Mouse (Mus musculus) embryonic facial prominence, embryonic 11.5 days (tissue): Measurements from ENCODE around the gene Gtf2i. TPM values are rescaled to one million over a fixed set of nuclear protein-coding genes. Genes with fewer than 3 reads are reported as not detected.

Experiments
- ATAC-seq: fragments of 200-750 bp; cut with Nextera tagmentation; replicated peaks from 2 replicates; pipeline ENCODE4 v1.8.0; 2017; ENCODE audit warnings: low read depth; ENCODE audit not compliant: insufficient number of reproducible peaks, low FRiP score, low TSS enrichment
- DNase-seq: peaks from one replicate; pipeline ENCODE4 v3.0.0-alpha.2; 2015; ENCODE audit warnings: low spot score
- H3K27ac ChIP-seq: fragments of 300-500 bp; sonication (generic); replicated peaks from 2 replicates; pipeline ENCODE4 v1.5.1; 2014; ENCODE audit warnings: mild to moderate bottlenecking, low read depth, low read length, control low read depth
- H3K27me3 ChIP-seq: fragments of 300-500 bp; sonication (generic); 2 replicates; pipeline ENCODE4 v1.6.1; 2014; ENCODE audit warnings: mild to moderate bottlenecking, low read length, moderate library complexity, mixed read lengths; ENCODE audit not compliant: control insufficient read depth, insufficient read depth
- H3K36me3 ChIP-seq: fragments of 300-500 bp; sonication (generic); replicated peaks from 2 replicates; pipeline ENCODE4 v1.6.1; 2014; ENCODE audit warnings: low read depth, mild to moderate bottlenecking, low read length, moderate library complexity, mixed read lengths; ENCODE audit not compliant: control insufficient read depth, insufficient read depth
- H3K4me1 ChIP-seq: fragments of 300-500 bp; sonication (generic); 2 replicates; pipeline ENCODE4 v1.6.1; 2014; ENCODE audit warnings: low read length, mixed read lengths; ENCODE audit not compliant: control insufficient read depth, insufficient read depth
- H3K4me2 ChIP-seq: fragments of 300-500 bp; sonication (generic); 2 replicates; pipeline ENCODE4 v1.6.1; 2014; ENCODE audit warnings: low read depth, mild to moderate bottlenecking, control low read depth, low read length, moderate library complexity
- H3K4me3 ChIP-seq: fragments of 300-500 bp; sonication (generic); 2 replicates; pipeline ENCODE4 v1.5.1; 2014; ENCODE audit warnings: low read depth, low read length, control low read depth
- H3K9ac ChIP-seq: fragments of 300-500 bp; sonication (generic); replicated peaks from 2 replicates; pipeline ENCODE4 v1.6.1; 2014; ENCODE audit warnings: mild to moderate bottlenecking, control low read depth, low read length
- H3K9me3 ChIP-seq: fragments of 300-500 bp; sonication (generic); replicated peaks from 2 replicates; pipeline ENCODE4 v1.6.1; 2016; ENCODE audit warnings: mild to moderate bottlenecking, low read length, inconsistent platforms, mixed read lengths; ENCODE audit not compliant: control insufficient read depth
- WGBS: fragments of 180-500 bp; shearing (Covaris S2); extraction: QIAGEN DNeasy Blood & Tissue Kit; methylation state at CpG from one replicate; pipeline ENCODE4 v1.1.7; 2014; 5-methylcytosine and 5-hydroxymethylcytosine counted together
- polyA plus RNA-seq: library from polyadenylated mRNA; unstranded; fragments of >200 nt; fragmentation: Nextera tagmentation; extraction: Ambion mirVana; gene quantifications from 2 replicates; pipeline ENCODE4 v1.2.1, GENCODE M21; 2014

Gene Gtf2i
- polyA plus RNA-seq, 1 experiment from 2014 or later: 193 TPM

DNA sequence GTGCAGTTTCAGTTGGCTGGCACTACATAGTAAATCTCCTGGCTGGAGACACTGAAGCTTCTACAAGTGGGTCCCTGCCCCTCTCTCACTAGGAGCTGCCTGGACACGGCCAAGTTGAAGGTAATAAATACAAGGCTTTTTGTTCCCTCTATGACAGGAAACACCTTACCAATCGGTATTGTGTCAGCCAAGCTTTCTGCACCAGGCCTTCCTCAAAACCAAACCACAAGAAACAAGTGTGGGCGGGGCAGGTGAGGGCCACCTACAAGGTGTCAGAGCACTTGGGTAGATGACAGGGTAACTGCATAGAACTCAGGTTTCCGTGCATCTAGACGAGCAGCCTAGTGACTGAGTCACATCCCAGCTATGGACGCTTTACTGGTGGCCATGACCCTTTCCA, 77.8 kb downstream of the Gtf2i start:
- 92% methylated on average over 6 of the region's 6 CpGs for WGBS
- Histone ChIP-seq H3K4me2 (no peak overlapping the region), H3K4me3 (no peak overlapping the region), H3K36me3 (peaks cover 42% of the 10 kb centered on the region), H3K27me3 (no peaks in the 10 kb centered on the region), H3K9me3 (no peaks in the 10 kb centered on the region), H3K4me1 (no peaks in the 10 kb centered on the region; the same call in 1 of the 2 replicates), H3K9ac (no peak overlapping the region), H3K27ac (no peak overlapping the region)
- ATAC-seq: no peak
- DNase-seq: no peak

DNA sequence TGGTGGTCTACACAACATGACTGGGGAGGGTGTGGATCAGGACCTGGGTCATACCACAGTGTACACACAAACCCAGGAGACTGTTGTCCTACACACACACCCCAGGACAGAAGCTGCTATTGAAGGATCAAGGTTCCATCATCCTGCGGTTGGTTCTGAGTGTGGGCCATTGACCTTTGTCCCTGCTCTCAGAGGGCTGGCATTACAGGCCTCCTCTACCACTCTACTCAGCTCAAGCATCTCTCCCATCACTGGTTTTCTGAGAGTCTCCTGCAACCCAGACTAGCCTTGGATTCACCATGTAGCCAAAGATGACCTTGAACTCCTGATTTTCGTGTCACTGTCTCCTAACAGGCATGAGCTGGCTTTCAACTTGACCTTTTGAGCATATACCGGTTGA, 78.3 kb downstream of the Gtf2i start:
- peaks cover 37% of the 10 kb centered on the region for H3K36me3 ChIP-seq
- H3K27ac ChIP-seq: no peak overlapping the region

DNA sequence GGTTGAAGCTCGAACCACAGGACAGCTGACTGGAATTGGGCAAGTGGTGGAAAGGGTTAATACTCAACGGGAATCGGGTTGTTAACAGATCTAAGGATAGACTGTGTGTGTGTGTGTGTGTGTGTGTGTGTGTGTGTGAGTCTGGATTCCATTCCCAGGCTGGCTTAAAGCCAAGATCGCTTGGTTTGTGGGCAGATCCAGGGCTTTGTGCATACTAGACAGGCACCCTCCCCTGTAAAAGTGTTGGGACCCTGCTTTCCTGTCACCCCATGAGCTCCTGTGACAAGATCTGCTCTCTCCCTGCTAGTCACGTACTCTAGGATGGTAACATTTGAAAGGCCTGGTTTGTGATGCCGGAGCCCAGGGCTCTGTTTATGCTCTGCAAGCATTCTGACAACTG, 79.4 kb downstream of the Gtf2i start:
- WGBS: 45% methylated on average over 6 of the region's 6 CpGs

More for the DNA sequence above, 78.3 kb downstream of the Gtf2i start:
- Histone ChIP-seq H3K27me3 (no peaks in the 10 kb centered on the region), H3K9me3 (no peaks in the 10 kb centered on the region), H3K4me2 (no peak overlapping the region), H3K9ac (no peak overlapping the region), H3K4me1 (no peaks in the 10 kb centered on the region; the same call in 1 of the 2 replicates), H3K4me3 (no peak overlapping the region)
- DNase-seq: no peak
- no peak for ATAC-seq
- WGBS: 94% methylated on average over 3 of the region's 3 CpGs

GRCm38 (mm10) chr5:134234205-134234604, 80.4 kb downstream of the Gtf2i start:
- Histone ChIP-seq H3K36me3 (peaks cover 24% of the 10 kb centered on the region), H3K9ac (no peak overlapping the region), H3K9me3 (no peaks in the 10 kb centered on the region), H3K4me2 (no peak overlapping the region), H3K27me3 (no peaks in the 10 kb centered on the region), H3K4me1 (no peaks in the 10 kb centered on the region; the same call in 1 of the 2 replicates), H3K4me3 (no peak overlapping the region), H3K27ac (no peak overlapping the region)
- 58% methylated on average over 2 of the region's 2 CpGs for WGBS
- ATAC-seq (no peak), DNase-seq (no peak)

More for the DNA sequence above, 79.4 kb downstream of the Gtf2i start:
- Histone ChIP-seq H3K36me3 (peaks cover 27% of the 10 kb centered on the region), H3K9me3 (no peaks in the 10 kb centered on the region), H3K4me1 (no peaks in the 10 kb centered on the region; the same call in 1 of the 2 replicates), H3K27ac (no peak overlapping the region), H3K9ac (no peak overlapping the region; the same call in 1 of the 2 replicates), H3K4me3 (no peak overlapping the region), H3K27me3 (no peaks in the 10 kb centered on the region), H3K4me2 (no peak overlapping the region)
- ATAC-seq: no peak
- peak; percentile 46 for DNase-seq

- peaks cover 15% of the 10 kb centered on the region for H3K36me3 ChIP-seq
- no peak overlapping the region for H3K9ac ChIP-seq
- no peak for ATAC-seq
Measured at GRCm38 (mm10) chr5:134233244-134233651, 81.3 kb downstream of the Gtf2i start.

DNA sequence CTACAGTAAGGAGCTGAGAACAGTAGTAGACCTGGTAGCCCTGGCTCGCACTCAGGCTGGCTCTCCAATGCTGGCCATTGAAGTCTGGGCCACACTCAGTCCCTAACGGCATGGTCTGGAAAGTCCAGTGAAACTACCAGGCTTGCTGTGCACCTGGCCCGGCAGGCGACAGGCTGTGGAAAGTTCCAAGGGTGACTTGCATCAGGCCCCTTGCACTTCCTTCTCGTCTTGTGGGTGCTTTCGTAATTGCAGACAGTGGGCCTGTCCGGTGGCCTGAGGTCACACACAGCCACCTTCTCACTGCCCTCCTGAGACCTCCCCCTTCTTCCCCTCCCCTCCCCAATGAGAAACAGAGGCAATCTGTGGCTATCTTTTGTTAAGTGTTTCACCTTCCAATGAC, 82.0 kb downstream of the Gtf2i start:
- no peaks in the 10 kb centered on the region for H3K27me3 ChIP-seq
- DNase-seq: no peak
- H3K4me3 ChIP-seq: no peak overlapping the region
- H3K4me1 ChIP-seq: no peaks in the 10 kb centered on the region; the same call in 1 of the 2 replicates
- H3K36me3 ChIP-seq: peaks cover 10% of the 10 kb centered on the region
- H3K9ac ChIP-seq: no peak overlapping the region
- H3K9me3 ChIP-seq: no peaks in the 10 kb centered on the region
- no peak overlapping the region for H3K4me2 ChIP-seq
- WGBS: 48% methylated on average over 7 of the region's 7 CpGs
- H3K27ac ChIP-seq: no peak overlapping the region
- ATAC-seq: no peak

More at GRCm38 (mm10) chr5:134233244-134233651, 81.3 kb downstream of the Gtf2i start:
- Histone ChIP-seq H3K4me1 (no peaks in the 10 kb centered on the region; the same call in 1 of the 2 replicates), H3K27me3 (no peaks in the 10 kb centered on the region), H3K27ac (no peak overlapping the region), H3K4me2 (no peak overlapping the region), H3K4me3 (no peak overlapping the region), H3K9me3 (no peaks in the 10 kb centered on the region)
- no peak for DNase-seq
- 68% methylated on average over 7 of the region's 7 CpGs for WGBS

- H3K9ac ChIP-seq: no peak overlapping the region
- H3K27ac ChIP-seq: no peak overlapping the region
- H3K4me3 ChIP-seq: no peak overlapping the region
- DNase-seq: no peak
- H3K4me2 ChIP-seq: no peak overlapping the region
- ATAC-seq: no peak
- no peaks in the 10 kb centered on the region for H3K9me3 ChIP-seq
- H3K36me3 ChIP-seq: peaks cover 6% of the 10 kb centered on the region
- 78% methylated on average over 6 of the region's 6 CpGs for WGBS
- H3K27me3 ChIP-seq: no peaks in the 10 kb centered on the region
- H3K4me1 ChIP-seq: no peaks in the 10 kb centered on the region; the same call in 1 of the 2 replicates
Measured at GRCm38 (mm10) chr5:134232111-134232510, 82.4 kb downstream of the Gtf2i start.

GRCm38 (mm10) chr5:134231376-134231775, 83.2 kb downstream of the Gtf2i start:
- no peaks in the 10 kb centered on the region for H3K9me3 ChIP-seq
- ATAC-seq: no peak
- 78% methylated on average over 5 of the region's 5 CpGs for WGBS
- no peak overlapping the region for H3K4me3 ChIP-seq
- H3K27ac ChIP-seq: no peak overlapping the region
- H3K36me3 ChIP-seq: no peaks in the 10 kb centered on the region; the same call in 1 of the 2 replicates
- H3K27me3 ChIP-seq: no peaks in the 10 kb centered on the region
- H3K9ac ChIP-seq: no peak overlapping the region
- DNase-seq: no peak
- peaks cover 3% of the 10 kb centered on the region for H3K4me1 ChIP-seq
- H3K4me2 ChIP-seq: no peak overlapping the region
